Mouse (Mus musculus) stomach, embryonic 14.5 days (tissue): ENCODE results near the gene Mkks. TPM values are rescaled to one million over a fixed set of nuclear protein-coding genes. Genes with fewer than 3 reads are reported as not detected.

Source experiments
- ATAC-seq: fragments of 200-750 bp; cut with Nextera tagmentation; 2 replicates; pipeline ENCODE4 v1.8.0; 2017; ENCODE audit warnings: low read depth, moderate TSS enrichment; ENCODE audit not compliant: insufficient number of reproducible peaks, insufficient read depth, low FRiP score
- H3K27ac ChIP-seq: fragments of 300-500 bp; sonication (generic); 2 replicates; pipeline ENCODE4 v1.5.1; 2014; ENCODE audit warnings: mild to moderate bottlenecking, low read length, moderate library complexity, mixed read lengths
- H3K27me3 ChIP-seq: fragments of 300-500 bp; sonication (generic); 2 replicates; pipeline ENCODE4 v1.6.1; 2014; ENCODE audit warnings: low read length, control low read depth, mixed read lengths; ENCODE audit not compliant: control insufficient read depth, insufficient read depth
- H3K36me3 ChIP-seq: fragments of 300-500 bp; sonication (generic); 2 replicates; pipeline ENCODE4 v1.6.1; 2014; ENCODE audit warnings: mild to moderate bottlenecking, control low read depth, low read length, moderate library complexity, mixed read lengths; ENCODE audit not compliant: control insufficient read depth, insufficient read depth
- H3K4me1 ChIP-seq: fragments of 300-500 bp; sonication (generic); 2 replicates; pipeline ENCODE4 v1.6.1; 2014; ENCODE audit warnings: low read length, control low read depth, mixed read lengths; ENCODE audit not compliant: control insufficient read depth, insufficient read depth
- H3K4me2 ChIP-seq: fragments of 300-500 bp; sonication (generic); replicated peaks from 2 replicates; pipeline ENCODE4 v1.6.1; 2014; ENCODE audit warnings: low read depth, low read length, control low read depth
- H3K4me3 ChIP-seq: fragments of 300-500 bp; sonication (generic); 2 replicates; pipeline ENCODE4 v1.5.1; 2014; ENCODE audit warnings: low read depth, low read length, control low read depth
- H3K9ac ChIP-seq: fragments of 300-500 bp; sonication (generic); replicated peaks from 2 replicates; pipeline ENCODE4 v1.6.1; 2014; ENCODE audit warnings: low read depth, mild to moderate bottlenecking, control low read depth, low read length, moderate library complexity, mixed read lengths
- H3K9me3 ChIP-seq: fragments of 300-500 bp; sonication (generic); 2 replicates; pipeline ENCODE4 v1.6.1; 2016; ENCODE audit warnings: low read depth, low read length, control low read depth; ENCODE audit not compliant: control insufficient read depth
- WGBS: fragments of 180-500 bp; shearing (Covaris S2); extraction: QIAGEN DNeasy Blood & Tissue Kit; methylation state at CpG from one replicate; pipeline ENCODE4 v1.1.7; 2014; 5-methylcytosine and 5-hydroxymethylcytosine counted together
- polyA plus RNA-seq: library from polyadenylated mRNA; unstranded; fragments of >200 nt; fragmentation: Nextera tagmentation; extraction: Ambion mirVana; gene quantifications from 2 replicates; pipeline ENCODE4 v1.2.1, GENCODE M21; 2014

Gene Mkks
- 13.7 and 14.5 TPM in 2 replicates for polyA plus RNA-seq

DNA sequence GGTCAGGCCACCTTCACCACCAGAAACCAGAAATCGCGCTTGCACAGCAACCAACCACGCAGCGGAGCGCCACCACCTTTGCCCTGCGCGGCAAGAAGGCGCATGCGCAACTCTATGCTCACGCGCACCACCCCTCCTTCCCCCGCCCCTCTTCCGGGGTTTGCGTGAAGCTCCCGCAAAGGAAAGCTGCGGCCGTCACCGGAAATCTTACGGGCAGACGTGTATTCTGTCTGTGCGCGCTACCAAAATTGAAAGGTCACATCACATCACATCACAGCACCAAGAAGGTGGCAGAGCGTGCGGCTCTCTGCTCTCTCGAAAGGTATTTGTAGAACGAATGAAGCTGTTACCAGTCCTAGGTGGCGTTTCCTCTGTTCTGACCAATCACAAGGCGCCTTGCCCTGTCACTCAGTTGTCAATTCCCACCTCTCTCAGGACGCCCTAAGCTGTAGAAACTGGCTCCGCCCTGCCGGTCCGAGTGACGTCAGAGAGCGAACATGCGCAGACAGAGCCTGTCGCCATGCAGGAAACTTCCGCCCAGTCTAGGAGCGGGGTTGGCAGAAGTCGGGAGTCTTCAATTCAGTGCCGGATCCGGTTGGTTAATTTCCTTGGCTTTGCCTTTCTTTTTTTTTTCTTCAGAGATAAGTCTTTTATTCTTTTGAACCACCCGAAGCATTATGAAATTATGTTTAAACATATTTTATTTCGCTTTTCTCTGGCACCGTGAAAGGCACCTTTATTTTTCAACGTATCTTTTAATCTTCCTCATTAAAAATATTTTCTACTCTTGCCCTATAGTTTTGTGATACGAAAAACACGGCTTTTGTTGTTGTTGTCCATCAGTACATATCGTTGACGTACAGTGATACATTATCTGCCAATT, at the start of gene Mkks, which contains the start of the genes Slx4ip and AL731706.1:
TSS of gene Mkks (minus strand) at position 322 of the 883 bp plus-strand sequence.
TSS of gene Slx4ip (plus strand) at position 151 of the 883 bp plus-strand sequence.
TSS of gene AL731706.1 (minus strand) at position 322 of the 883 bp plus-strand sequence.
- peak; percentile 97 for ATAC-seq
- no peaks in the 10 kb centered on the region for H3K9me3 ChIP-seq
- H3K27ac ChIP-seq = peak within 1 kb of the TSS; percentile 89
- H3K4me2 ChIP-seq = peak within 1 kb of the TSS; percentile 46
- peak within 1 kb of the TSS; percentile 65 for H3K9ac ChIP-seq
- H3K36me3 ChIP-seq = no peaks in the 10 kb centered on the region
- peak within 1 kb of the TSS; percentile 78 for H3K4me3 ChIP-seq
- peaks cover 5% of the 10 kb centered on the region; the same call in 1 of the 2 replicates for H3K4me1 ChIP-seq
- under 1% methylated on average over 49 of the region's 49 CpGs for WGBS
- no peaks in the 10 kb centered on the region for H3K27me3 ChIP-seq

GRCm38 (mm10) chr2:136938249-136938648, 47.1 kb upstream of the Mkks start:
- 79% methylated on average over 1 of the region's 1 CpGs for WGBS
- ATAC-seq = no peak
- no peak overlapping the region for H3K27ac ChIP-seq

DNA sequence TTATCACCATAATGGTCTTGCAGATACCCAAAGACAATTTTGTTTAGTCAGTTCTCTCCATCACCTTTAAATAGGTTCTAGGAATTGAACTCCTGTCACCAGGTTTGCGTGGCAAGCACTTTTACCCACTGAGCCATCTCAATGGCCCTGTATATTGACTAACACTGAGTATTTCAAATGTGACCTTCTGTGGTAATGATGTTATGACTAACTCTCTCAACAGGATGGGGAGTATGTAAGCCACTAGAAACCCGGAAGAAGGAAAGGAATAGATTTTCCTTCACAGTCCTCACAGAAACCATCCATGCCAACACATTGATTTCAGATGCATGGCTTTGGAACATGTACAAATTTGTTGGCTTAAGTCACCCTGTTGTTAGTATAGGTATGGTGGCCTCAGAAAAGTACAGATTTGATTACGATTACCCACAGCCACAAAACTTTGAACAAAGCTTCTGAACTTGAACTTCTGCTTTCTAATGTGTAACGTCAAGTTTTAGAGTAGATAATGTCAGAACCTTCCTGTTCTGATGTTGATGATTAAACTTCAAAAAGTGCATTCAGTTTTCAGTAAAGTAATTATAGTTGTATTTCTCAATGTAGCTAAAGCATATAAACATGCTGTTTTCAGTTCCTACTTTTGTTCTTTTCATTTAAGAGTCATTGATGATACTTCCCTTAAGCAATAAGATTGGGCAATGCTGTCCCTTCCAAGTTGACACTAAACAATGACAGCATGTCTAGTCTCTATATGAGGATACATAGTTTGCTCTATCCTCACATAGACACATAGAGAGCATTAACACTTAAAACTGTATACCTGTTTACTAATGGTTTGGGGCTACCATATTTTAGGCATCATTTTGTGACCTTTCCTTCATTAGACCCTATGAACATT, 45.5 kb upstream of the Mkks start:
- Histone ChIP-seq H3K27me3 (no peaks in the 10 kb centered on the region), H3K4me2 (no peak overlapping the region), H3K4me3 (no peak overlapping the region), H3K4me1 (no peaks in the 10 kb centered on the region), H3K9ac (no peak overlapping the region), H3K27ac (no peak overlapping the region), H3K9me3 (no peaks in the 10 kb centered on the region), H3K36me3 (no peaks in the 10 kb centered on the region)
- no peak for ATAC-seq
- WGBS = 89% methylated on average over 4 of the region's 4 CpGs

More at GRCm38 (mm10) chr2:136938249-136938648, 47.1 kb upstream of the Mkks start:
- H3K4me1 ChIP-seq = no peaks in the 10 kb centered on the region
- no peaks in the 10 kb centered on the region for H3K36me3 ChIP-seq
- H3K9ac ChIP-seq = no peak overlapping the region
- no peaks in the 10 kb centered on the region for H3K27me3 ChIP-seq
- H3K9me3 ChIP-seq = no peaks in the 10 kb centered on the region
- H3K4me3 ChIP-seq = no peak overlapping the region
- no peak overlapping the region for H3K4me2 ChIP-seq

- ATAC-seq = peak; percentile 63; the same call in 1 of the 2 replicates
- 29% methylated on average over 4 of the region's 4 CpGs for WGBS
- no peak overlapping the region for H3K9ac ChIP-seq
- no peaks in the 10 kb centered on the region for H3K9me3 ChIP-seq
- H3K27me3 ChIP-seq = no peaks in the 10 kb centered on the region
- H3K4me2 ChIP-seq = no peak overlapping the region
- H3K4me1 ChIP-seq = no peaks in the 10 kb centered on the region
- H3K36me3 ChIP-seq = no peaks in the 10 kb centered on the region
- no peak overlapping the region for H3K4me3 ChIP-seq
- no peak overlapping the region for H3K27ac ChIP-seq
These were observed 29.8 kb upstream of the Mkks start for GRCm38 (mm10) chr2:136921003-136921408.

GRCm38 (mm10) chr2:136920257-136920993, 29.2 kb upstream of the Mkks start:
- Histone ChIP-seq H3K27me3 (no peaks in the 10 kb centered on the region), H3K27ac (no peak overlapping the region), H3K4me1 (no peaks in the 10 kb centered on the region), H3K4me3 (no peak overlapping the region), H3K4me2 (no peak overlapping the region), H3K36me3 (no peaks in the 10 kb centered on the region), H3K9ac (no peak overlapping the region), H3K9me3 (no peaks in the 10 kb centered on the region)
- 0 out of 2 replicates have a peak, but pooled peaks have one; percentile 23 for ATAC-seq
- 68% methylated on average over 3 of the region's 3 CpGs for WGBS

DNA sequence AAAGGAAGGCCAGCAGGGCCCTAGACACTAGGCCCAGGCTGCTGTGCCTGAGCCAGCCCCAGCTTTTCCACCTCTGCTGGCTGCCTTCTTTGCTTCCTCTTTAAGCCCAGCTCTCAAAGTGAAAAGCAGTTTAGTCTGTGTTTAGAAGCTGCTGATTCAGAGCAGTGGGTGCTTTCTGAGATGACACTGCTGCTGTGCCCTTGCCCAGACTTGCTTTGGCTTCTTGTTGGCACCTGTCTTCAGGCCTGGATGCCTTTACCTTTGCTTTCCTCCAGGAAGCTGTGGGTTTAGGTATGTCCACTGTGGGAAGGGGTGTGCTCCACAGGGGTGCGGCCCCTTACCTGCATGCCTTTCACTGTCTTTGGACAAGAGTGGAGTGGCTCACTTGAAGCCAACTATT, 28.2 kb upstream of the Mkks start:
- 0 out of 2 replicates have a peak, but pooled peaks have one; percentile 50 for ATAC-seq
- Histone ChIP-seq H3K4me2 (no peak overlapping the region), H3K27me3 (no peaks in the 10 kb centered on the region), H3K27ac (no peak overlapping the region), H3K9me3 (no peaks in the 10 kb centered on the region), H3K36me3 (no peaks in the 10 kb centered on the region), H3K4me3 (no peak overlapping the region), H3K9ac (no peak overlapping the region), H3K4me1 (no peaks in the 10 kb centered on the region)
- WGBS = 85% methylated on average over 1 of the region's 1 CpGs

DNA sequence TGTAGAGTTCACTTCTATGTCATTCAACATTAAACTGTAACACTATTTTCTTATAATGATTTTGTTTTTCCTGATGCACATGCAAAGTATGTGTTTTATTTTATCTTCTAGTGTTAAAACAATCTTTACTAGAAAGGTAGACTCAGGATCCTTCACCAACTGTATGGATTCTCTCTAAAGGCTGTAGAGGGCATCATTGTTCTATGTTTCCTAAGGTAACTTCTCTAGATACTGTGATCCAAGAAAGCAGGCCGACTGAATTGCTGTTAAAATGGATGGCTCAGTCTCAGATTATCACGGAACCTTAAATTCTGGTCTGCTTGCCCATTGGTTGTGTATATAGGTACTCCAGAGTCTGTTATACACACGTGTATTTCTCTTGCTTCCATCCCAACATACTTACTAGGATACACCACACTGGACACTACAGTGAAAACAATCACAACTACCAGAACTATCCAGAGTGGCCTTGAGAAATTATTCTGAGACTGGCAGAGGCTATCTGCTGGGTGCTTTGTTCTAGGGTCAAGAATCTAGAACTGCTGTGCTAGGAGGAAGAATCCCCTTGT, 23.2 kb upstream of the Mkks start:
- H3K27me3 ChIP-seq = no peaks in the 10 kb centered on the region
- 45% methylated on average over 3 of the region's 3 CpGs for WGBS
- H3K4me1 ChIP-seq = peaks cover 4% of the 10 kb centered on the region; the same call in 1 of the 2 replicates
- H3K9ac ChIP-seq = no peak overlapping the region
- no peak overlapping the region for H3K27ac ChIP-seq
- no peaks in the 10 kb centered on the region for H3K36me3 ChIP-seq
- no peak overlapping the region for H3K4me3 ChIP-seq
- no peaks in the 10 kb centered on the region for H3K9me3 ChIP-seq
- ATAC-seq = peak; percentile 14; the same call in 1 of the 2 replicates
- H3K4me2 ChIP-seq = no peak overlapping the region
